Mouse (Mus musculus) myocyte (in vitro differentiated cells): ENCODE data around the gene Zfp593.

Experiments used
- CEBPB ChIP-seq: IDR thresholded peaks from 2 replicates; pipeline ENCODE4 v1.6.1; 2011; ENCODE audit warnings: mild to moderate bottlenecking, moderate library complexity; ENCODE audit not compliant: poor library complexity, insufficient read depth, severe bottlenecking
- E2F4 ChIP-seq: IDR thresholded peaks from one replicate; pipeline ENCODE4 v1.6.1; 2011; ENCODE audit warnings: mild to moderate bottlenecking, control low read depth, moderate library complexity; ENCODE audit not compliant: insufficient read depth
- MAX ChIP-seq: IDR thresholded peaks from one replicate; pipeline ENCODE4 v1.6.1; 2011; ENCODE audit warnings: low read depth, mild to moderate bottlenecking, control low read depth
- MYOD1 ChIP-seq, 3 experiments: IDR thresholded peaks; one replicate each; pipeline ENCODE4 v1.6.1; 2011; ENCODE audit warnings: control low read depth in 2 of 3, low read depth in 2 of 3, mild to moderate bottlenecking in 2 of 3, moderate library complexity in 1 of 3; ENCODE audit not compliant: insufficient read length in 2 of 3, control insufficient read depth in 1 of 3
- MYOG ChIP-seq, 3 experiments: IDR thresholded peaks; one replicate each; pipeline ENCODE4 v1.6.1; 2011; ENCODE audit warnings: control low read depth in 2 of 3, low read depth in 2 of 3, mild to moderate bottlenecking in 2 of 3; ENCODE audit not compliant: insufficient read length in 2 of 3, control insufficient read depth in 1 of 3, insufficient read depth in 1 of 3
- POLR2A ChIP-seq: IDR thresholded peaks from one replicate; pipeline ENCODE4 v1.6.1; 2011; ENCODE audit warnings: low read depth, mild to moderate bottlenecking, control low read depth, moderate library complexity; ENCODE audit not compliant: insufficient read length
- POLR2AphosphoS2 ChIP-seq: IDR thresholded peaks from one replicate; pipeline ENCODE4 v1.6.1; 2011; ENCODE audit warnings: low read depth, control low read depth; ENCODE audit not compliant: insufficient read length
- REST ChIP-seq: IDR thresholded peaks from one replicate; pipeline ENCODE4 v1.6.1; 2011; ENCODE audit warnings: mild to moderate bottlenecking, control low read depth, moderate library complexity; ENCODE audit not compliant: insufficient read depth, insufficient read length
- SRF ChIP-seq: IDR thresholded peaks from one replicate; pipeline ENCODE4 v1.6.1; 2011; ENCODE audit warnings: low read depth; ENCODE audit not compliant: control insufficient read depth, insufficient read length
- TCF12 ChIP-seq: IDR thresholded peaks from one replicate; pipeline ENCODE4 v1.6.1; 2011; ENCODE audit warnings: mild to moderate bottlenecking, control low read depth; ENCODE audit not compliant: poor library complexity, insufficient read depth, severe bottlenecking
- TCF3 ChIP-seq: IDR thresholded peaks from one replicate; pipeline ENCODE4 v1.6.1; 2011; ENCODE audit warnings: low read depth, control low read depth; ENCODE audit not compliant: insufficient read length
- USF1 ChIP-seq: IDR thresholded peaks from one replicate; pipeline ENCODE4 v1.6.1; 2011; ENCODE audit warnings: low read depth, mild to moderate bottlenecking, control low read depth, moderate library complexity

DNA sequence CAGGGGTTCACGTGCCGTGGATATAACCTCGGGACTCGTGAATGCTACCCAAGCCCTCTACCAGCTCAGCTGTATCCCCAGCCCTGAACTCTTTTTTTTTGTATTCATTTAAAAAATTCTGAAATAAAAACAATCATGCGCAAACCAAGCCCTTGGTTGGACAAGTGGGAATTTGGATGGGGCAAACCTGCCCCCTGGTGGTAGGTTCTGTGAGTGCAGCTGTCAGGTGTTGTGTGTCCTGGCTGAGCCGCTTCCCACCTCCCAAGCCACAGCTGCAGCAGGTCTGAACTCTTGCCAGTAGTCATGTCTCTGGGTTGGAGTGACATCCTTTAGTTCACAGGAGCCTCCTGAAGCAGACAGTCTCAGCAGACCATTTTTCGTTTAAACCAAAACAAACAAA is 46.7 kb upstream of the Zfp593 start:
- TF ChIP-seq POLR2A: no peak
- no peak for TF ChIP-seq USF1
- no peak for TF ChIP-seq TCF12
- TF ChIP-seq POLR2AphosphoS2: no peak
- TF ChIP-seq TCF3: no peak
- TF ChIP-seq E2F4: no peak
- TF ChIP-seq MAX: no peak
- TF ChIP-seq CEBPB: no peak
- TF ChIP-seq MYOD1 (IDR thresholded peaks at IDR 0.05; ENCODE audit: control insufficient read depth in 1 of 3, insufficient read length in 2 of 3, low read depth in 2 of 3): no peak
- no peak for TF ChIP-seq MYOG (IDR thresholded peaks at IDR 0.05; ENCODE audit: control insufficient read depth in 1 of 3, insufficient read depth in 1 of 3, insufficient read length in 2 of 3, low read depth in 2 of 3)
- TF ChIP-seq REST: no peak
- TF ChIP-seq SRF: no peak
